In the genomic region with DNA sequence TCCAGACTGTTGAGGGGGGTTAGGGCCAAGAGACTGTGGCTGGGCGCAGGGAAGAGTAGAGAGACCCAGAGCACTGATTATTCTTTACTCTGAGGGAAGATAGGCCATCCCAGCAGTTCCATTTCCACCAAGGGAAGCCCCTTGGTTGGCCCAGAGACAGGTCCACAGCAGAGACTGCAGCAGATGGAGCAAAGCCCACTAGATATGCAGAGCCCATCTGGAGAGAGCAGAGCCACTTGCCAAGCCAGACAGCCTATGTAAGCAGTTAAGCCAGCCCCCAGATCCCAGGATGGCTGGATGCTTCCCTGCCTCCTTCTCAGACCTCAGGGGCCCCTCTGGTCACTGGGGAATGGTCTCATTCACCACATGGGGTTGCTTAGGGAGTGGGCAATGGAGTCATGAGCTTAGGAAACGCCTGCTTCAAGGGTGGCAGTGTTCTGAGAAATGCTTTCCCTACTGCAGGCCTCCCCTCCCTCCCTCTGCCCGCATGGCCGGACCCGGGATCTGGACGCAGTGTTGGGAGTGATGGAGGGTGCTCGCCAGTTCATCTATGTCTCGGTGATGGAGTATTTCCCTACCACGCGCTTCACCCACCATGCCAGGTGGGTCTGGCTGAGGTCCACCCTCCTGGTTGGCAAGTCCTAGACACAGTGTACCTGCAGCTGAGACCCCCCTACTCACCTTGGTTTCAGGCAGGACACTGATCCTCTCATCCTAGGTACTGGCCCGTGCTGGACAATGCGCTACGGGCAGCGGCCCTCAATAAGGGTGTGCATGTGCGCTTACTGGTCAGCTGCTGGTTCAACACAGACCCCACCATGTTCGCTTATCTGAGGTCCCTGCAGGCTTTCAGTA, we compare ENCODE assay signal across 31 mouse cellular contexts. TPM values are rescaled to one million over a fixed set of nuclear protein-coding genes. Genes with fewer than 3 reads are reported as not detected.
A peak's percentile ranks its signal among the peaks of the same experiment; 100 is the strongest.
DNase-seq lines count a peak whose midpoint lies in the region; ATAC-seq and TF ChIP-seq lines count a peak whose summit lies in the region.
"Had no signal": no experiment of that assay in that cellular context is flagged by ENCODE, and none has a peak within 500 bp of the region (broad histone marks: within the 10 kb centered on the region; RNA-seq: fewer than 3 reads in every experiment).

No protein-coding gene starts in this region.

- H3K27me3 ChIP-seq in forebrain, embryonic 11.5 days (ENCODE audit: control insufficient read depth, insufficient read depth, low read length): no peaks in the 10 kb centered on the region
- H3K27me3 ChIP-seq in forebrain, embryonic 10.5 days (ENCODE audit: poor library complexity, severe bottlenecking): no peaks in the 10 kb centered on the region
- no peaks in the 10 kb centered on the region for H3K27me3 ChIP-seq in hindbrain, embryonic 14.5 days (ENCODE audit: control insufficient read depth, insufficient read depth, low read length)
- H3K27me3 ChIP-seq in hindbrain, postnatal 0 days (ENCODE audit: insufficient read depth, low read length): no peaks in the 10 kb centered on the region
- H3K27me3 ChIP-seq in neural tube, embryonic 11.5 days (ENCODE audit: control insufficient read depth, insufficient read depth, low read length): no peaks in the 10 kb centered on the region
- no peaks in the 10 kb centered on the region for H3K27me3 ChIP-seq in neural tube, embryonic 15.5 days (replicated peaks)
- H3K27me3 ChIP-seq: embryonic facial prominence, embryonic 12.5 days; intestine, embryonic 15.5 days; limb, embryonic 13.5 days; lung, embryonic 15.5 days; neural tube, embryonic 13.5 days had no signal

- peak; percentile 42 for DNase-seq in forebrain, embryonic 11.5 days (ENCODE audit: low spot score)
- no peak for DNase-seq in forebrain, embryonic 10.5 days (ENCODE audit: extremely low spot score, low spot score)
- no peak for DNase-seq in hindbrain, embryonic 14.5 days (ENCODE audit: low spot score)
- no peak for DNase-seq in hindbrain, postnatal 0 days (ENCODE audit: low spot score)
- peak; percentile 4 for DNase-seq in neural tube, embryonic 11.5 days (ENCODE audit: low spot score)
- DNase-seq: adrenal gland, postnatal 14 days; cerebellum, adult 8-10 months; embryo, embryonic 11 days; gastrocnemius, adult 2 months; heart, postnatal 10 days; kidney, adult 2 months; kidney, postnatal 36 days; right cerebral cortex, postnatal 25 days; thymus, adult 2 months had no signal

- no peak overlapping the region for H3K4me2 ChIP-seq in forebrain, embryonic 11.5 days (ENCODE audit: low read depth, low read length, severe bottlenecking)
- no peak overlapping the region for H3K4me2 ChIP-seq in hindbrain, embryonic 14.5 days (replicated peaks)
- H3K4me2 ChIP-seq in hindbrain, postnatal 0 days (ENCODE audit: low read depth, low read length): no peak overlapping the region
- no peak overlapping the region for H3K4me2 ChIP-seq in neural tube, embryonic 11.5 days (ENCODE audit: low read depth)
- H3K4me2 ChIP-seq in neural tube, embryonic 15.5 days: no peak overlapping the region
- H3K4me2 ChIP-seq: embryonic facial prominence, embryonic 12.5 days; heart, embryonic 13.5 days; intestine, embryonic 15.5 days; limb, embryonic 13.5 days; liver, embryonic 11.5 days; lung, embryonic 15.5 days; neural tube, embryonic 13.5 days had no signal

- no peaks in the 10 kb centered on the region for H3K9me3 ChIP-seq in forebrain, embryonic 11.5 days (ENCODE audit: control insufficient read depth, low read length)
- H3K9me3 ChIP-seq in forebrain, embryonic 10.5 days: no peaks in the 10 kb centered on the region
- no peaks in the 10 kb centered on the region for H3K9me3 ChIP-seq in hindbrain, embryonic 14.5 days (ENCODE audit: control insufficient read depth, low read length)
- no peaks in the 10 kb centered on the region for H3K9me3 ChIP-seq in hindbrain, postnatal 0 days (ENCODE audit: low read length)
- H3K9me3 ChIP-seq in neural tube, embryonic 11.5 days (ENCODE audit: control insufficient read depth, low read length): no peaks in the 10 kb centered on the region
- H3K9me3 ChIP-seq in neural tube, embryonic 15.5 days (replicated peaks): no peaks in the 10 kb centered on the region
- H3K9me3 ChIP-seq: embryonic facial prominence, embryonic 12.5 days; heart, embryonic 13.5 days; hindbrain, embryonic 10.5 days; intestine, embryonic 15.5 days; limb, embryonic 13.5 days; lung, embryonic 15.5 days; midbrain, embryonic 10.5 days; neural tube, embryonic 13.5 days had no signal

- 0 out of 2 replicates have a peak, but pooled peaks have one; percentile 8 for TF ChIP-seq POLR2A in bone marrow, adult 2 months (IDR thresholded peaks at IDR 0.05; ENCODE audit: borderline replicate concordance, control insufficient read depth, low read depth, low read length)

- 92% methylated on average over 16 of the region's 16 CpGs for WGBS in forebrain, embryonic 11.5 days
- 89% methylated on average over 16 of the region's 16 CpGs for WGBS in forebrain, embryonic 10.5 days
- 93% methylated on average over 16 of the region's 16 CpGs for WGBS in hindbrain, embryonic 14.5 days
- WGBS in hindbrain, postnatal 0 days: 87% methylated on average over 16 of the region's 16 CpGs
- 87% methylated on average over 16 of the region's 16 CpGs for WGBS in neural tube, embryonic 11.5 days
- 92% methylated on average over 16 of the region's 16 CpGs for WGBS in neural tube, embryonic 15.5 days
- WGBS in bone marrow, adult 2 months: 89% methylated on average over 16 of the region's 16 CpGs

- no peak for ATAC-seq in forebrain, embryonic 11.5 days (replicated peaks; ENCODE audit: low FRiP score)
- 0 out of 2 replicates have a peak, but pooled peaks have one; percentile 14 for ATAC-seq in hindbrain, embryonic 14.5 days (ENCODE audit: low FRiP score)
- ATAC-seq in hindbrain, postnatal 0 days: no peak
- no peak for ATAC-seq in neural tube, embryonic 11.5 days (ENCODE audit: insufficient read depth, low FRiP score, low TSS enrichment)
- ATAC-seq in neural tube, embryonic 15.5 days (ENCODE audit: low FRiP score): no peak
- ATAC-seq: forebrain, embryonic 16.5 days; hindbrain, embryonic 16.5 days; intestine, embryonic 15.5 days; midbrain, embryonic 16.5 days had no signal

- H3K27ac ChIP-seq in forebrain, embryonic 11.5 days (ENCODE audit: low read depth, low read length): no peak overlapping the region
- H3K27ac ChIP-seq in forebrain, embryonic 10.5 days: no peak overlapping the region
- no peak overlapping the region for H3K27ac ChIP-seq in hindbrain, embryonic 14.5 days
- no peak overlapping the region for H3K27ac ChIP-seq in hindbrain, postnatal 0 days
- no peak overlapping the region for H3K27ac ChIP-seq in neural tube, embryonic 11.5 days (ENCODE audit: low read depth, low read length)
- no peak overlapping the region for H3K27ac ChIP-seq in neural tube, embryonic 15.5 days (replicated peaks)
- no peak overlapping the region for H3K27ac ChIP-seq in bone marrow, adult 2 months (ENCODE audit: control insufficient read depth, insufficient read depth, low read depth, low read length, poor library complexity)
- H3K27ac ChIP-seq: embryonic facial prominence, embryonic 12.5 days; gastrocnemius, adult 2 months; heart, embryonic 13.5 days; hindbrain, embryonic 10.5 days; intestine, embryonic 15.5 days; layer of hippocampus, adult 2 months; limb, embryonic 13.5 days; lung, embryonic 15.5 days; midbrain, embryonic 10.5 days; neural tube, embryonic 13.5 days had no signal

- H3K9ac ChIP-seq in forebrain, embryonic 11.5 days (ENCODE audit: low read length): no peak overlapping the region
- no peak overlapping the region for H3K9ac ChIP-seq in hindbrain, embryonic 14.5 days
- no peak overlapping the region for H3K9ac ChIP-seq in hindbrain, postnatal 0 days (replicated peaks; ENCODE audit: low read length)
- no peak overlapping the region for H3K9ac ChIP-seq in neural tube, embryonic 11.5 days (ENCODE audit: low read length)
- H3K9ac ChIP-seq in neural tube, embryonic 15.5 days (replicated peaks): no peak overlapping the region
- H3K9ac ChIP-seq: embryonic facial prominence, embryonic 12.5 days; heart, embryonic 13.5 days; intestine, embryonic 15.5 days; limb, embryonic 13.5 days; lung, embryonic 15.5 days; neural tube, embryonic 13.5 days had no signal

- H3K4me3 ChIP-seq in forebrain, embryonic 11.5 days (ENCODE audit: low read depth, low read length): no peak overlapping the region
- H3K4me3 ChIP-seq in forebrain, embryonic 10.5 days: no peak overlapping the region
- H3K4me3 ChIP-seq in hindbrain, embryonic 14.5 days (replicated peaks; ENCODE audit: low read length): no peak overlapping the region
- no peak overlapping the region for H3K4me3 ChIP-seq in hindbrain, postnatal 0 days (ENCODE audit: low read length)
- no peak overlapping the region for H3K4me3 ChIP-seq in neural tube, embryonic 11.5 days (ENCODE audit: low read depth, low read length)
- H3K4me3 ChIP-seq in neural tube, embryonic 15.5 days (replicated peaks): no peak overlapping the region
- H3K4me3 ChIP-seq in bone marrow, adult 2 months (replicated peaks; ENCODE audit: control insufficient read depth, low read depth, low read length): no peak overlapping the region
- H3K4me3 ChIP-seq: embryonic facial prominence, embryonic 12.5 days; gastrocnemius, adult 2 months; heart, embryonic 13.5 days; hindbrain, embryonic 10.5 days; intestine, embryonic 15.5 days; layer of hippocampus, adult 2 months; limb, embryonic 13.5 days; lung, embryonic 15.5 days; midbrain, embryonic 10.5 days; myocyte; neural tube, embryonic 13.5 days had no signal

- no peak for TF ChIP-seq CTCF in hindbrain, postnatal 0 days (IDR thresholded peaks at IDR 0.05; ENCODE audit: low read depth)
- TF ChIP-seq CTCF in bone marrow, adult 2 months (IDR thresholded peaks at IDR 0.05; ENCODE audit: control insufficient read depth, insufficient read depth, low read length): no peak

- H3K36me3 ChIP-seq in forebrain, embryonic 11.5 days (ENCODE audit: control insufficient read depth, insufficient read depth, low read length): no peaks in the 10 kb centered on the region
- H3K36me3 ChIP-seq in forebrain, embryonic 10.5 days (replicated peaks): no peaks in the 10 kb centered on the region
- no peaks in the 10 kb centered on the region for H3K36me3 ChIP-seq in hindbrain, embryonic 14.5 days (replicated peaks; ENCODE audit: control insufficient read depth, insufficient read depth)
- no peaks in the 10 kb centered on the region for H3K36me3 ChIP-seq in hindbrain, postnatal 0 days (ENCODE audit: insufficient read depth, low read length)
- H3K36me3 ChIP-seq in neural tube, embryonic 11.5 days (ENCODE audit: control insufficient read depth, insufficient read depth, low read length): no peaks in the 10 kb centered on the region
- no peaks in the 10 kb centered on the region for H3K36me3 ChIP-seq in neural tube, embryonic 15.5 days
- H3K36me3 ChIP-seq: embryonic facial prominence, embryonic 12.5 days; heart, embryonic 13.5 days; hindbrain, embryonic 10.5 days; intestine, embryonic 15.5 days; limb, embryonic 13.5 days; lung, embryonic 15.5 days; midbrain, embryonic 10.5 days; neural tube, embryonic 13.5 days had no signal

- H3K4me1 ChIP-seq in forebrain, embryonic 11.5 days (replicated peaks; ENCODE audit: control insufficient read depth, insufficient read depth, low read length): no peaks in the 10 kb centered on the region
- no peaks in the 10 kb centered on the region for H3K4me1 ChIP-seq in forebrain, embryonic 10.5 days
- no peaks in the 10 kb centered on the region for H3K4me1 ChIP-seq in hindbrain, embryonic 14.5 days (replicated peaks; ENCODE audit: control insufficient read depth, insufficient read depth, low read length)
- no peaks in the 10 kb centered on the region for H3K4me1 ChIP-seq in hindbrain, postnatal 0 days (ENCODE audit: insufficient read depth, low read length)
- H3K4me1 ChIP-seq in neural tube, embryonic 11.5 days (ENCODE audit: control insufficient read depth, insufficient read depth, low read length): no peaks in the 10 kb centered on the region
- no peaks in the 10 kb centered on the region for H3K4me1 ChIP-seq in neural tube, embryonic 15.5 days
- H3K4me1 ChIP-seq in bone marrow, adult 2 months (ENCODE audit: control insufficient read depth, insufficient read depth, low read length): peaks cover 1% of the 10 kb centered on the region
- H3K4me1 ChIP-seq: embryonic facial prominence, embryonic 12.5 days; hindbrain, embryonic 10.5 days; intestine, embryonic 15.5 days; limb, embryonic 13.5 days; lung, embryonic 15.5 days; midbrain, embryonic 10.5 days; neural tube, embryonic 13.5 days had no signal

RNA-seq across cellular contexts. Expression of a gene that starts 6.8 kb away (rescaled TPM):
- polyA plus RNA-seq in forebrain, embryonic 11.5 days (2014; fragmentation: Nextera tagmentation; extraction: Ambion mirVana): 3.7 and 4.1 TPM in 2 replicates
- polyA plus RNA-seq in forebrain, embryonic 10.5 days (2016; fragmentation: Nextera tagmentation; extraction: Ambion mirVana): 3.8 and 3.9 TPM in 2 replicates
- 7.1 and 7.9 TPM in 2 replicates for polyA plus RNA-seq in hindbrain, embryonic 14.5 days (2014; fragmentation: Nextera tagmentation; extraction: Ambion mirVana)
- 10.5 and 14.5 TPM in 2 replicates for total RNA-seq in hindbrain, postnatal 0 days (2014; rRNA removed)
- polyA plus RNA-seq in hindbrain, postnatal 0 days (2015; fragmentation: Nextera tagmentation; extraction: Ambion mirVana): 9.4 and 10.8 TPM in 2 replicates
- polyA plus RNA-seq in neural tube, embryonic 11.5 days (2014; fragmentation: Nextera tagmentation; extraction: Ambion mirVana): 3.8 and 4.9 TPM in 2 replicates
- polyA plus RNA-seq in neural tube, embryonic 15.5 days (2015; fragmentation: Nextera tagmentation; extraction: Ambion mirVana): 8.4 and 42.0 TPM in 2 replicates
- 62.4 and 128 TPM in 2 replicates for polyA plus RNA-seq in bone marrow, adult 2 months (2011; ENCODE audit: insufficient read depth, insufficient read length, low replicate concordance, missing spikeins)

RNA-seq across cellular contexts. Expression of a gene that starts 35.2 kb away (rescaled TPM):
- 0.08 and 0.16 TPM in 2 replicates for polyA plus RNA-seq in forebrain, embryonic 11.5 days (2014; fragmentation: Nextera tagmentation; extraction: Ambion mirVana)
- polyA plus RNA-seq in forebrain, embryonic 10.5 days (2016; fragmentation: Nextera tagmentation; extraction: Ambion mirVana): 0.05 and 0.11 TPM in 2 replicates
- 1.9 and 2.5 TPM in 2 replicates for polyA plus RNA-seq in hindbrain, embryonic 14.5 days (2014; fragmentation: Nextera tagmentation; extraction: Ambion mirVana)
- total RNA-seq in hindbrain, postnatal 0 days (2014; rRNA removed): 7.7 and 12.1 TPM in 2 replicates
- 3.3 and 3.6 TPM in 2 replicates for polyA plus RNA-seq in hindbrain, postnatal 0 days (2015; fragmentation: Nextera tagmentation; extraction: Ambion mirVana)
- 0.26 and 0.61 TPM in 2 replicates for polyA plus RNA-seq in neural tube, embryonic 11.5 days (2014; fragmentation: Nextera tagmentation; extraction: Ambion mirVana)
- polyA plus RNA-seq in neural tube, embryonic 15.5 days (2015; fragmentation: Nextera tagmentation; extraction: Ambion mirVana): 4.5 and 5.7 TPM in 2 replicates
- 1.4 TPM in 1 of 2 replicates, not detected in the other for polyA plus RNA-seq in bone marrow, adult 2 months (2011; ENCODE audit: insufficient read depth, insufficient read length, low replicate concordance, missing spikeins)
- total RNA-seq: megakaryocyte progenitor cell, adult 5-6 weeks had no signal

RNA-seq across cellular contexts. Expression of a gene that starts 41.5 kb away (rescaled TPM):
- 12.5 and 15.3 TPM in 2 replicates for polyA plus RNA-seq in forebrain, embryonic 11.5 days (2014; fragmentation: Nextera tagmentation; extraction: Ambion mirVana)
- polyA plus RNA-seq in forebrain, embryonic 10.5 days (2016; fragmentation: Nextera tagmentation; extraction: Ambion mirVana): 11.3 and 12.3 TPM in 2 replicates
- polyA plus RNA-seq in hindbrain, embryonic 14.5 days (2014; fragmentation: Nextera tagmentation; extraction: Ambion mirVana): 20.2 and 21.0 TPM in 2 replicates
- total RNA-seq in hindbrain, postnatal 0 days (2014; rRNA removed): 16.7 and 16.9 TPM in 2 replicates
- 20.3 and 21.0 TPM in 2 replicates for polyA plus RNA-seq in hindbrain, postnatal 0 days (2015; fragmentation: Nextera tagmentation; extraction: Ambion mirVana)
- 13.6 and 14.0 TPM in 2 replicates for polyA plus RNA-seq in neural tube, embryonic 11.5 days (2014; fragmentation: Nextera tagmentation; extraction: Ambion mirVana)
- polyA plus RNA-seq in neural tube, embryonic 15.5 days (2015; fragmentation: Nextera tagmentation; extraction: Ambion mirVana): 19.6 and 21.1 TPM in 2 replicates
- polyA plus RNA-seq in bone marrow, adult 2 months (2011; ENCODE audit: insufficient read depth, insufficient read length, low replicate concordance, missing spikeins): 1.9 TPM in 1 of 2 replicates, not detected in the other

RNA-seq across cellular contexts. Expression of a gene that starts 47.0 kb away (rescaled TPM):
- 12.6 and 15.2 TPM in 2 replicates for polyA plus RNA-seq in forebrain, embryonic 11.5 days (2014; fragmentation: Nextera tagmentation; extraction: Ambion mirVana)
- 5.9 and 7.9 TPM in 2 replicates for polyA plus RNA-seq in forebrain, embryonic 10.5 days (2016; fragmentation: Nextera tagmentation; extraction: Ambion mirVana)
- polyA plus RNA-seq in hindbrain, embryonic 14.5 days (2014; fragmentation: Nextera tagmentation; extraction: Ambion mirVana): 39.5 and 41.9 TPM in 2 replicates
- total RNA-seq in hindbrain, postnatal 0 days (2014; rRNA removed): 118 and 123 TPM in 2 replicates
- polyA plus RNA-seq in hindbrain, postnatal 0 days (2015; fragmentation: Nextera tagmentation; extraction: Ambion mirVana): 34.0 and 39.0 TPM in 2 replicates
- 10.2 and 10.7 TPM in 2 replicates for polyA plus RNA-seq in neural tube, embryonic 11.5 days (2014; fragmentation: Nextera tagmentation; extraction: Ambion mirVana)
- 34.7 and 43.3 TPM in 2 replicates for polyA plus RNA-seq in neural tube, embryonic 15.5 days (2015; fragmentation: Nextera tagmentation; extraction: Ambion mirVana)
- polyA plus RNA-seq in bone marrow, adult 2 months (2011; ENCODE audit: insufficient read depth, insufficient read length, low replicate concordance, missing spikeins): 0.29 and 5.8 TPM in 2 replicates

Comparison
In these comparisons a context has a peak if more than half of its experiments do, and no peak if none do; other contexts are left out.
1. DNase-seq: peak in forebrain, embryonic 11.5 days (single experiment) and neural tube, embryonic 11.5 days (single experiment); none in forebrain, embryonic 10.5 days (single experiment), hindbrain, embryonic 14.5 days (single experiment) and hindbrain, postnatal 0 days (single experiment).